Mouse (Mus musculus) kidney, embryonic 14.5 days (tissue): ENCODE data around the gene Bptf. TPM values are rescaled to one million over a fixed set of nuclear protein-coding genes. Genes with fewer than 3 reads are reported as not detected.

Experiments
- ATAC-seq: fragments of 200-750 bp; cut with Nextera tagmentation; 2 replicates; pipeline ENCODE4 v1.8.0; 2017; ENCODE audit warnings: moderate number of reproducible peaks, mild to moderate bottlenecking, moderate TSS enrichment, moderate library complexity; ENCODE audit not compliant: low FRiP score, low TSS enrichment
- H3K27ac ChIP-seq: fragments of 300-500 bp; sonication (generic); 2 replicates; pipeline ENCODE4 v1.5.1; 2014; ENCODE audit warnings: low read depth, mild to moderate bottlenecking, low read length, moderate library complexity, mixed read lengths
- H3K27me3 ChIP-seq: fragments of 300-500 bp; sonication (generic); 2 replicates; pipeline ENCODE4 v1.6.1; 2014; ENCODE audit warnings: mild to moderate bottlenecking, low read length; ENCODE audit not compliant: control insufficient read depth, insufficient read depth
- H3K36me3 ChIP-seq: fragments of 300-500 bp; sonication (generic); 2 replicates; pipeline ENCODE4 v1.6.1; 2014; ENCODE audit warnings: low read length, mixed read lengths; ENCODE audit not compliant: control insufficient read depth, insufficient read depth
- H3K4me1 ChIP-seq: fragments of 300-500 bp; sonication (generic); 2 replicates; pipeline ENCODE4 v1.6.1; 2014; ENCODE audit warnings: low read length, mixed read lengths; ENCODE audit not compliant: control insufficient read depth, insufficient read depth
- H3K4me2 ChIP-seq: fragments of 300-500 bp; sonication (generic); replicated peaks from 2 replicates; pipeline ENCODE4 v1.6.1; 2014; ENCODE audit warnings: low read depth, mild to moderate bottlenecking, low read length
- H3K4me3 ChIP-seq: fragments of 300-500 bp; sonication (generic); 2 replicates; pipeline ENCODE4 v1.5.1; 2014; ENCODE audit warnings: mild to moderate bottlenecking, low read length
- H3K9ac ChIP-seq: fragments of 300-500 bp; sonication (generic); 2 replicates; pipeline ENCODE4 v1.6.1; 2014; ENCODE audit warnings: low read depth, mild to moderate bottlenecking, low read length, moderate library complexity
- H3K9me3 ChIP-seq: fragments of 300-500 bp; sonication (generic); 2 replicates; pipeline ENCODE4 v1.6.1; 2016; ENCODE audit warnings: low read length; ENCODE audit not compliant: control insufficient read depth
- WGBS: fragments of 180-500 bp; shearing (Covaris S2); extraction: QIAGEN DNeasy Blood & Tissue Kit; methylation state at CpG from one replicate; pipeline ENCODE4 v1.1.7; 2014; 5-methylcytosine and 5-hydroxymethylcytosine counted together
- polyA plus RNA-seq: library from polyadenylated mRNA; unstranded; fragments of >200 nt; fragmentation: Nextera tagmentation; extraction: Ambion mirVana; gene quantifications from 2 replicates; pipeline ENCODE4 v1.2.1, GENCODE M21; 2014

Bptf gene
- polyA plus RNA-seq, 1 experiment from 2014 or later = 51.7 TPM

DNA sequence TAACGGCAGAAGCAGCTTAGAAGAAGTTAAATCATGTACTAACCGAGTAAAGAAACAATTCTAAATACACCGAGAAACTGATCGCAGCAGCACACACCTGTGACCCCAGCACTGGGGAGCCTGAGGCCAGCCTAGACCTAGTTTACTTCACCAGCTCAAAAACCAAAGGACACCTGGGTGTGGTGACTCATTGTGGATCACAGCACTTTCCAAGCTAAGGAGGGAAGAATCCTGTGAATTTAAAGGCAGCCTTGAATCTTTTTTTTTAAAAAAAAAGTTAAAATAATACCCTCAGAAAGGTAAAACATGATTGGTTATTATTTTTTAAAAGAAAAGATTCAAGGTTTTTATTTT lies 24.2 kb downstream of the Bptf start:
- 72% methylated on average over 4 of the region's 4 CpGs for WGBS
- H3K27me3 ChIP-seq = no peaks in the 10 kb centered on the region
- ATAC-seq = no peak

DNA sequence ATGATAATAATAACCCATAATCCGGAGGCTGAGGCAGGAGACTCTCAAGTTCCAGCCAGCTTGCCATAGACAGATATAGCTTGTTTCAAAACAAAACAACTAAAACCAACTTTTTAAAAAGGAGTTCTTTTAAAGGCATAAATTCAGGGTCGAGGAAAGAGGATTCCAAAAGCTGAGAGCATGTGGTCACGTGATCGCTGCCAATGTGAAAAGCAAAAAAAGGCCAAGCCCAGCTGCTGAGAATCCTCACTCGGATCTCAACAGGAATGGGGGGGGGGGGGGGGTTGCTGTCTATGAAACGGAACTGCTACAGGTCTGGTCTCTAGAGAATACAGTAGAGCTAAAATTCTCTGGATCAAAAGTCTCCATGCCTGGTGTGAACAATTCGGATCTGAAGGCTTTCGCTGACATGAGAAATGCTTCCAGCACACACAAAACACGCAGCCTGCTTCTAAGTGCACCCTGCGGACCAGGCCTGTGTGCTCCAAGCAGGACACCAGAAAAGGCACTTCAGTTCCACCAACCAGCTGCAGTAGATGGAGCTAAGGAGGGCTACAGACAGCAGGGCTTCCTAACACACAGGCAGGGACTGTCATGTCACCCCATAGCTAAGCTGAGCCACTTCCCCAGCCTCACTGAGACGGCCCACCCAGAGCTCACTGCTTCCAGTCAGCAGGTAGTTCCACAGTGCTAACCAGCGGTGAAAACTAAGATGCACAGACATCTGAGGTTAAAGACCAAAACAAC lies 24.8 kb downstream of the Bptf start:
- no peak overlapping the region for H3K27ac ChIP-seq

More for the DNA sequence above, 24.2 kb downstream of the Bptf start:
- H3K9me3 ChIP-seq = no peaks in the 10 kb centered on the region
- no peak overlapping the region for H3K4me3 ChIP-seq
- no peak overlapping the region for H3K27ac ChIP-seq
- H3K4me1 ChIP-seq = 0 out of 2 replicates have a peak, but pooled peaks cover 6% of the 10 kb centered on the region
- H3K36me3 ChIP-seq = peaks cover 26% of the 10 kb centered on the region
- no peak overlapping the region for H3K4me2 ChIP-seq
- H3K9ac ChIP-seq = no peak overlapping the region

DNA sequence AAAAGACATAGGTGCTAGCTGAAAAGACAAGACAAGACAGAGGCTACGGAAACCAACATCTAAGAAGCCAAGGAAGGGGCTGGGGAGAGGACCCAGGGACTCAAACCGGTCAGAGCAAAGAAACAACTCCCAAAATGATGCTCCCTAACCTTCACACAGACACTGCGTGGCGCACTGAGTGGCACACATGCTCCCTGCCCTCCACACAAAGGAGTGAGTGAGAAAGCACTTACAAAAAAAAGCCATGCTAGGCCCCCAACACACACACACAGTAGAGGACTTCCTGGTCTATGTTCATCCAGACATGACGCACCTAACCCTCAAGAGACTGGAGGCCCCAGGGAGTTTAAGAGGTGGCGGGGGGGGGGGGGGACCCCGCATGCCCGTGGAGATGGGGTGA lies 25.5 kb downstream of the Bptf start:
- 82% methylated on average over 8 of the region's 8 CpGs for WGBS
- H3K4me1 ChIP-seq = peaks cover 15% of the 10 kb centered on the region; the same call in 1 of the 2 replicates
- H3K27me3 ChIP-seq = no peaks in the 10 kb centered on the region
- H3K9me3 ChIP-seq = no peaks in the 10 kb centered on the region
- H3K4me2 ChIP-seq = no peak overlapping the region
- H3K4me3 ChIP-seq = no peak overlapping the region
- peaks cover 24% of the 10 kb centered on the region for H3K36me3 ChIP-seq
- H3K9ac ChIP-seq = no peak overlapping the region
- no peak for ATAC-seq
- no peak overlapping the region for H3K27ac ChIP-seq

More for the DNA sequence above, 24.8 kb downstream of the Bptf start:
- H3K27me3 ChIP-seq = no peaks in the 10 kb centered on the region
- no peak overlapping the region for H3K4me2 ChIP-seq
- no peak for ATAC-seq
- WGBS = 79% methylated on average over 12 of the region's 12 CpGs
- H3K9me3 ChIP-seq = no peaks in the 10 kb centered on the region
- H3K4me1 ChIP-seq = peaks cover 11% of the 10 kb centered on the region; the same call in 1 of the 2 replicates
- peaks cover 26% of the 10 kb centered on the region for H3K36me3 ChIP-seq
- no peak overlapping the region for H3K4me3 ChIP-seq
- H3K9ac ChIP-seq = no peak overlapping the region

DNA sequence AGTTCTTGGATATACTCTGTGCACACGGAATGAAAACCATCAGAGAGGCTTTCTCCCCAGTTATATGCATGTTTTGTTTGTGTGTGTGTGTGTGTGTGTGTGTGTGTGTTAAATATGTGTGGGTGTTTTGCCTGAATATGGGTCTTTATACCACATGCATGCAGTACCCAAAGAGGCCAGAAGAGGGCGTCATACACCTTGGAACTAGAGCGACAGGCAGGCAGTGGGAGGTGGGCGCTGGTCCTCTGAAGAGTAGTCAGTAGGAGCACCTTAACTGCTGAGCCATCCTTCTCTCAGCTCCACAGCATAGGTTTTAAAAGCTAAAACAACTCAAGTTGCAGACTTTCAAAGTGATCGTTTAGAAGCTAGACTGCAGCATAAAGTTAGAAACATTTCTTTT lies 26.7 kb downstream of the Bptf start:
- peaks cover 15% of the 10 kb centered on the region; the same call in 1 of the 2 replicates for H3K4me1 ChIP-seq
- H3K4me3 ChIP-seq = no peak overlapping the region
- H3K4me2 ChIP-seq = no peak overlapping the region
- H3K27me3 ChIP-seq = no peaks in the 10 kb centered on the region
- peaks cover 12% of the 10 kb centered on the region for H3K36me3 ChIP-seq
- H3K9me3 ChIP-seq = no peaks in the 10 kb centered on the region
- H3K9ac ChIP-seq = no peak overlapping the region
- no peak overlapping the region for H3K27ac ChIP-seq
- 61% methylated on average over 5 of the region's 5 CpGs for WGBS
- ATAC-seq = no peak

DNA sequence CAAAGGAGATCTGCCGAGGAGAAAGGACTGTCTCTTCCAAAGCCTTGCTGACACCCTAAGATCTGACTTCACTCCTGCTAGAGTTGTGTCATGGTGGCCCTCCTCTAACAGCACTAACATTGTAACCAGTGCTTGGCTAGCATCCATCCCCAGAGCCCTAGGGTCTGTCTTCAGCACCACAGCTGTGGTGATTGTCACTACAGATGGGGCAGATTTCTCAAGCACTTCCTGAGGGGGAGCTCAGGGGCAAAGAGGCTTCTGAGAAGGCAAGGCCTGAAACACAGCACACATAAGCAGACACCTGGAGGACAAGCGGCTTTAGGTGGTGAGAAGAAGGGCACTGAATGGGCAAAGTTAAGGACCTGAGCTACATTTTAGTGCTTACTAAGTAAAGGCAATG lies 28.2 kb downstream of the Bptf start:
- Histone ChIP-seq H3K9me3 (no peaks in the 10 kb centered on the region), H3K4me2 (no peak overlapping the region), H3K4me1 (peaks cover 15% of the 10 kb centered on the region; the same call in 1 of the 2 replicates), H3K9ac (no peak overlapping the region), H3K27ac (no peak overlapping the region), H3K27me3 (no peaks in the 10 kb centered on the region), H3K36me3 (peaks cover 14% of the 10 kb centered on the region), H3K4me3 (no peak overlapping the region)
- ATAC-seq = no peak
- 92% methylated on average over 2 of the region's 2 CpGs for WGBS

DNA sequence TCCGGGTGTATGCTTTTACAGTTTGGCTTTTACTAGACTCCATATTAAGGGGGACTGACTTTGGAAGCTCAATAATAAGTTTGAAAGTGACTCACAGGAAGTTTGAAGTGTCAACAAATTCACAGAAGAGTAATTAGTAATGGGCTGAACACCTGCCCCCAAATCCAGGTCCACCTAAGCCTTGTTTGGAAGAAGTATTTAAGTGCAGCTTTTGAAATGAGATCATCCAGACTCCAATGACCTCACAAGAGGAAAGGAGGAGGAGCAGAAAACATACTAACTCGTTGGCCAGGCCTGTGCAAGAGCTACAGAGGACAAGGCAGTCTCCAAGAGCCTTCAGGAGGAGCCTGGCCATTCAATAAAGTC lies 28.7 kb downstream of the Bptf start:
- ATAC-seq = no peak
- Histone ChIP-seq H3K4me2 (no peak overlapping the region), H3K9me3 (no peaks in the 10 kb centered on the region), H3K27me3 (no peaks in the 10 kb centered on the region), H3K36me3 (peaks cover 19% of the 10 kb centered on the region), H3K4me1 (peaks cover 15% of the 10 kb centered on the region; the same call in 1 of the 2 replicates), H3K4me3 (no peak overlapping the region), H3K27ac (no peak overlapping the region), H3K9ac (no peak overlapping the region)
- 63% methylated on average over 2 of the region's 2 CpGs for WGBS

DNA sequence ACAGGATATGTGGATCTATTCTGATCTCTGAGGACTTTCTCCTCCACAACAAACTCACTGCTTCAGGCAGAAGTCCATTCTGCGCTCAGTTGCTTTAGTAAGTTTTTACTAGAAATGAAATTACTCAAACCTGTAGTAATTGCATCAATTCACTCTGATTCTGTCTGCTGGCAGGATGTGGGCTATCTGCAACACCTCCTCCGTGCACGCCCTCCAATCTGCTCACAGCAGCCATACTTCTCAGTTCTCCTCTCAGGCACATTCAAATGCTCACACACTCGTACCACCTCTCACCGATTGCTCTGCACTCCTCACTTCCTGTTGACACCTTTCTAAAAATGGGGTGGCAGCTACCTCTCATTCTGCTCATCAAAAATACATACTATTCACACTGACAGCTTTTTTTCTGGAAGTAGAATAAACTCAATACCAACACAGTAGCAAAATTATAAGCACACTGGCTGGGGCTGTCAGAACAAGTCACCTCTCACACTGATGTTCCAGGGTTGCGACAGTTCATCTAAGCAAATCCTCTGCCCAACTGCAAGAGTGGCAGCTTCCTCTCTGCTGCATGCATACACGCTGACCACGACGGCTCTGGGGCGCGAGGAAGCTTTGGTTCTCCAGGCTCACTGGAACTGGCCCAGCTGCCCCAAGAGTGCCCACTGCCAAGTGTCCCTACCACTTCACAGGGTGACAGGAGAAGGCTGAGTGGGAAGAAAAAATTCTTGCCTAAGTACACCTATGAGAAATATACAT lies 29.3 kb downstream of the Bptf start:
- no peak overlapping the region for H3K4me3 ChIP-seq
- ATAC-seq = no peak
- no peak overlapping the region for H3K27ac ChIP-seq
- no peaks in the 10 kb centered on the region for H3K27me3 ChIP-seq
- 76% methylated on average over 11 of the region's 11 CpGs for WGBS
- H3K9ac ChIP-seq = no peak overlapping the region
- H3K36me3 ChIP-seq = peaks cover 25% of the 10 kb centered on the region
- no peak overlapping the region for H3K4me2 ChIP-seq
- no peaks in the 10 kb centered on the region for H3K9me3 ChIP-seq
- H3K4me1 ChIP-seq = peaks cover 15% of the 10 kb centered on the region; the same call in 1 of the 2 replicates

DNA sequence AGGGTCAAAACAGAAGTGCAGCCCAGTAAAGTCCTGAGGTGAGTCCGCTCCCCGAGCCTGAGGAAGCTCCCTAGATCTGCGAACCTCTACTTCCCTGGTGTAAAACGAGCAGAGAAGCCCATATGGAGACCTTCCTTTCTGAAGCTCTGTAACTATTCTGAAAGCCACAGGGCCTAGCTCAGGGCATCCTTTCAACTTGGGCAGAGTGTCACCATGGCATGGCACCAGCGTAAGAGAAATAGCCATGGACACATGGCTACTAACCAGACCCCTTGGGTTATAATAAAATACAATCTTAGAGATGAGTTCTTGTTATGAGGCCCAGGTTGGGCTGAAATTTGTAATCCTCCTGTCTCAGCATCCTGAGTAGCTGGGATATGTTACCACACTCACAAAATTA lies 35.0 kb downstream of the Bptf start:
- WGBS = 93% methylated on average over 5 of the region's 5 CpGs
- Histone ChIP-seq H3K36me3 (peaks cover 48% of the 10 kb centered on the region), H3K9me3 (no peaks in the 10 kb centered on the region), H3K4me1 (peaks cover 2% of the 10 kb centered on the region; the same call in 1 of the 2 replicates), H3K27me3 (no peaks in the 10 kb centered on the region), H3K27ac (no peak overlapping the region), H3K4me3 (no peak overlapping the region), H3K9ac (no peak overlapping the region), H3K4me2 (no peak overlapping the region)
- no peak for ATAC-seq

DNA sequence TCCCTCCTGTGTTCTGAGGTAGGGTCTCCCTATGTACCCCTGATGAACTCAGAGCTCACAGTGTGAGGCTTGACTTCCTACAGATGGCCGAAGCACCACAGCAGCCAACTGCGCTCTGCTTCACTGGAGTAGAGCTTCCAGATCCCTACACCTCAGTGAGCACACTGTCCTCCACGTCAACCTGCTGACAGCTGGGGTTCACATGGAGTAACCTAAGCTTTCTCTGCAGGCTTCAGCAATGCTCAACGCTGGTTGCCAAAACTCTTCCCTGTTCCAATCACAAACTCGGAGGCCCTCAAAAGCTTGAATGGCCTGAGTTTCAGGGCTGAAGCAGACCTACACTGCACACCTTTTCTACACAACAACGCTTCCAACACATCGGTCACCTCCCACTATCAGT lies 38.1 kb downstream of the Bptf start:
- no peak for ATAC-seq
- no peaks in the 10 kb centered on the region for H3K27me3 ChIP-seq
- WGBS = 83% methylated on average over 7 of the region's 7 CpGs
- H3K27ac ChIP-seq = no peak overlapping the region
- no peak overlapping the region for H3K4me2 ChIP-seq
- H3K36me3 ChIP-seq = peaks cover 47% of the 10 kb centered on the region
- H3K4me3 ChIP-seq = no peak overlapping the region
- no peaks in the 10 kb centered on the region for H3K4me1 ChIP-seq
- no peaks in the 10 kb centered on the region for H3K9me3 ChIP-seq
- H3K9ac ChIP-seq = no peak overlapping the region
